Mouse (Mus musculus): ENCODE results near the gene Dcaf5.

DNA sequence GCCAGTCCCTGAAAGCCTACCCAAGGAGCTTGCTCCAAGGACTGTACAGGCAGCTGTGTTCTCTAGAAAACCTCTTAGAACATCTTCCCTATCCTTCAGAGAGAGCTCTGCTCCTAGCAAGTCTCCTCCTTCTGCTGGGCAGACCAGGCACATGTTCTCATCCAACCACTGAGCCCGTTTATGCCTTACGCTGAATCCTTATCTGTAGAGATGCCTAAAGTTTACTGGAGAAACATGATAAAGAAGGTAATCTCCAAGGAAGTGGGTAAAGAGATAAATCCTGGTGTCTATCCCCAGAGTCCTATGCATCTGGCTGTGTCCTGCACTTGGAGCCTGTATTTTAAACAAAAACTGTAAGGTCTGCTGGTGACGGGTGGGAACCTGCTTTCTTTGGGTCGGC, 145.9 kb downstream of the Dcaf5 start:
- TF ChIP-seq SIN3A (IDR thresholded peaks at IDR 0.05; ENCODE audit: low read length) (no peak), SMC3 (IDR thresholded peaks at IDR 0.05; ENCODE audit: low read depth, low read length) (no peak), JUN (IDR thresholded peaks at IDR 0.05; ENCODE audit: insufficient read depth, low read depth, low read length) (no peak), POLR2AphosphoS2 (IDR thresholded peaks at IDR 0.05; ENCODE audit: low read depth, low read length) (no peak), POLR2A (IDR thresholded peaks at IDR 0.05; ENCODE audit: low read depth, low read length) (no peak), CTCF (conservative IDR thresholded peaks at IDR 0.05 in 1 of 2, IDR thresholded peaks at IDR 0.05 in 1 of 2; ENCODE audit: low read depth in 2 of 2, low read length in 2 of 2) (no peak), TBP (conservative IDR thresholded peaks at IDR 0.05; ENCODE audit: low read depth, low read length) (no peak), EP300 (IDR thresholded peaks at IDR 0.05; ENCODE audit: low read length) (no peak), MAX (IDR thresholded peaks at IDR 0.05; ENCODE audit: low read length) (no peak)

Data from CH12.LX (cell line).